Mouse (Mus musculus): ENCODE data around the gene Hexdc.

Gene Hexdc

GRCm38 (mm10) chr11:121228129-121229017 lies 24.1 kb downstream of the Hexdc start:
- no peak for DNase-seq (ENCODE audit: low read depth, low spot score)

DNA sequence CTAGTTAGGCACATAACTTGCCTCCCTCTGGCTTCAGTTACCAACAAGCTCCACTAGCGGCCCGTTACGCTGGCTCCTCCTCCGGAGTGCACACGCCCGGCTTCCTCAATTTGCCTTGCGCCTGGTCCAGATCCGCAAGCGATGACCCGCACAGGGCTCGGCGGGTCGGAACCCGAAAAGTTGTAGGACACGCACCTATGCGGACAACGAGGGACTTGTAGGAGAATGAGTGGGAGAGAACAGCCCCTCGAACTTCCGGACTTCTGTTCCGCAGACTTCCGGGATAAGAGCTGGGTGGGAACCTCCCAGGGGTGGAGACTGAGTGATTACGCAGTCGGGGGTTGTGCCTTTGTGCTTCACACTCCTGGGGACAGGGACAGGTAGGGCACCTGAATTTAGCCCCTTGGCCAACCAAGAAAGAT lies 24.8 kb downstream of the Hexdc start, which contains the start of gene Cybc1:
Gene Cybc1 (minus strand): TSS at position 305 of the 422 bp plus-strand sequence.
- DNase-seq (ENCODE audit: low read depth, low spot score) = peak; percentile 60

DNA sequence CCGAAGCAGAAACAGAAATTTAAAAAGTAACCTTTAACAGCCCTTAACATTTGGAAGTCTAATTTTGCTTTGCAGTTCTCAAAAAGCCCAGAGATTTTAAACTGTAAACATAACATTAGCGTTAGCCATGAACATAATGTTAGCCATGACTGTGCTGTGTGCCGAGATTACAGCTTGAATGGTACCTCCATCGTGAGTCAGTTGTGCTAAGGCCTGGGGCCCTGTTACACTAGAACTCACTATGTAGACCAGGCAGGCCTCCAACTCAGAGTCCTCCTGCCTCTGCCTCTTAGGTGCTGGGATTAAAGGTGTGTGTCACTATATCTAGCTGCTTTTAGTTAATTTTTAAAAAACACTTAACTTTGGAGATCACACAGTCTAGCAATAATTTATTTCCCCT lies 27.0 kb downstream of the Hexdc start:
- no peak for DNase-seq (ENCODE audit: low read depth, low spot score)

DNA sequence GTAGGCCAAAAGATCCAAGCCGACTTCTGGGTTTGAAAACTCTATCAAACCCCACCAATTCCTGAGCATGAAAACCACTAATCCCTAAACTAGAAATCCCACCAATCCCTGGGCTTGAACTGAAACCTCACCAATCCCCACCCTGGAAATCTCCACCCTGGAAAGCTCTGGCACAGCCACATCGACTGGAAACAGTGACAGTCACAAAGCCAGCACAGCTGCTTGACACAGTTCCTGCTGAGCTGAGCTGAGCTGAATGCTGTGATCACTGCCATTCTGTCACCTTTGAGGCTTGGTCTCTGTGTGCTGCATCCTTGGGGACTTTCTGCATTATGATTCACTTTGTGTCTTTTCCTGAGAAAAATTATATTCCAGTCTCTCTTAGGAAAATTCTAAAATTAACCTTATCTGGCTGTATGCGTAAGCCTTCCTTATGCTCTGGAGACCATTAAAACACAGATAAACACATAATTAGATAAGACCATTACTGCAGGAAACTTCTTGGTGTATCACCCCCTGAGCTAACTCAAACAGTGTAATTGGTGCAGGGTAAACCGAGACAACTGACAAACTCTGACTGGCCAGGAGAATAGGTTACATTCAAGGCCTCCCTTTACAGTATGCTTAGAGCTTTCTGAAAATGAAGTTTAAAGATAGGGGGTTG lies 27.5 kb downstream of the Hexdc start:
- DNase-seq (ENCODE audit: low read depth, low spot score) = no peak

- DNase-seq (ENCODE audit: low read depth, low spot score) = no peak
Observed at GRCm38 (mm10) chr11:121232706-121233105, 28.5 kb downstream of the Hexdc start.

DNA sequence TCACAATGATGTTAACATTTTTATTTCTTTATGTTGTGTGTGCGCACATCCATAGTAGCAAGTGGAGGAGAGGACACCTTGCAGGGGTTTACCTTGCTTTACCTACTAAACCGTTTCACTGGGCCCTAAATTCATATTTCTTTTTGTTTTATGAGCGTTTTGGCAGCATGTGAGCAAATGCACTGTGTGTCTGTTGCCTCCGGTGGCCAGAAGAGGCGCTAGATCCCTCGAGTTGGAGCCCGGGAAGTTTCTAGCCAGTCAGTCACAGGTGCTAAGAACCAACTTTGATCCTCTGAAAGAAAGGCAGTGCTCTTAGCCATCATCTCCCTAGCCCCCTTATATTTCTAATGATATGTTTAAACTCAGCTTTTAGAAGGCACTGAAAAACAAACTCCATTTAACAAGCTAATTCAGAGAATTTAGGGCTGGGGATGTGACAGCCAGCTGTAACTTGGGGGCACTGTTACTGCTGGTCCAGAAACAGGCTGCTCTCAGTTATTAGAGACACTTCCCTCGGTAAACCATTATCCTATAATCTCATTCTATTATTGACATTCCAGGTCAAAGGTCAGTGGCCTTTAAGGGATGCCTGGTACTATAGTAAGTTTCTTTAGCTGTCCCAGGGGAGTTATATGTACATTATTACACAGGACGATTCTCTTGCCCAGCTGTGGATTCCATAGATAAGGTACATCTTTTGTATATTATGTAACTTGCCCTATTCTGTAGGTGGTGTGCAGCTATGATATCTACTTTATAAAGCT lies 31.4 kb downstream of the Hexdc start:
- DNase-seq (ENCODE audit: low read depth, low spot score) = no peak

DNA sequence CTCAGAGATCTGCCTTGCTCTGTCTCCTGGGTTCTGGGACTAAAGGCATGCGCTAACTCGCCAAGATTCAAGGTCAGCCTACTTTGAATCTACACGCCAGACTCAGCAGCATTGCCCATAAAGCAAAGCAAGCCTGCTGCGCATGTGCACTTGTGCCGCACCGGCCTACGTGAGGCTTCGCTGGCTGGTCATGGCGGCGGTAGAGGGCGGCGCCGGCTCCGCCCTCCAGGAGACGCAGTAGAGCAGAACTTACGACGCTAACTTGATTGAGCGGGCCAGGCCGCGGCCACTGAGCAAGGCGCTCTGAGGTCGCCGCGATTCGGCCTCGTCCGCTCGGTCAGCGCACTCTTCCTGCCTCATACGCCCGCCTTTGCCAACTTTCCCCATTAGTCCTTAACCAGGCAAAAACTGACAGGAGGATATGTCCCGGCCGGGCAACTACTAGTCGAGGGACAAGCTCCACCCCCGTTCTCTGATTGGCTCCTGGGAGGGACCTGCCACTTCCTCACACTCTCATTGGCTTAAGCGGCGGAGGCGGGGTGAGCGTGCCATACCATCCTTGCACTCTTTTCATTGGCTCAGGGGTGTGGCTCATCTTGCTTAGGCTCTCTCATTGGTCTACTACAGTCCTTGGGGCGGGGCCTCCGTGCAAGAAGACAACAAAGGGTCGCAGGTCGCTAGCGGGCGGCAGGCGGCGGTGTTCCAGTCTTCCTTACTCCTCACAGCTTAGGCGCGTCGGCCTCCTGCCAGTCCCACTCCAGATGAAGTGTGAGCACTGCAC lies 32.5 kb downstream of the Hexdc start, which contains the start of gene Narf:
Gene Narf (plus strand): TSS at position 690 of the 781 bp plus-strand sequence.
- peak; percentile 98 for DNase-seq (ENCODE audit: low read depth, low spot score)

- DNase-seq (ENCODE audit: low read depth, low spot score) = no peak
Observed at GRCm38 (mm10) chr11:121237345-121238128, 33.3 kb downstream of the Hexdc start.

DNA sequence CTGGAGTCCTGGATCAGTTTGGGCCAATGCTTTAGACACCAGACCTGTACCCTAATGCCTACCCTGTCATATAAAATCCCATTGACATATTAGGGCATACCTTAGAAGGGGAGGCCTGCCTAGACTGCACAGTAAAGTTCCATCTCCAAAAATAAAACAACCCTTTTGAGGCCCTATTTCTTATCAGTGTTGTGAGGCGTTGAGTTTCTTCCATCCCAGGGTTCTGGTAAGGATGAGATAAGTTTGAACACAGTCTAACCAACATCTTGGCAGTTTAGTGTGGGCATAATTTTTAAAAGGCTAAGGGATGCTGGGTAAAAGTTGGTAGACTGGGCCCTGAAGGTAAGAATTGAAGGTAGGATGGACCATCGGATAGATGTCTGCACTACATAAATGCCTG lies 35.4 kb downstream of the Hexdc start:
- no peak for DNase-seq (ENCODE audit: low read depth, low spot score)

DNA sequence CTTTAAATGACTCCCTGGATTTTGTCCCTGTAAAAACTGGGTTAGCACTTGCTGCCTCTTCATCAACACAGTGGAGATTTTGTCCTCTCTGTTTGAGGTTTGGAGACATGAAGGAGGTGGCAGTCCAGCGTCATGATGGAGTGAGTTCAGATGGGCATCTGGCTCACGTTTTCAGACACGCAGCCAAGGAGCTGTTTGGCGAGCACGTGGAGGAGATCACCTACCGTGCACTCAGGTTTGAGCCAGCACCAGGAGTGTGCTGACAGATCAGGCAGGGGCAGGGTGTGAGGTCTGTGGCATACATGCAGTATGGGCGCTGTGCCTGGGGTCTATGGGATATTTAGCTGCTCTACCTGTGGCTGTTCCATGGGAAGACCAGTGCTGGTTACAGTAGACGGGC lies 46.0 kb downstream of the Hexdc start:
- no peak for DNase-seq (ENCODE audit: low read depth, low spot score)

DNA sequence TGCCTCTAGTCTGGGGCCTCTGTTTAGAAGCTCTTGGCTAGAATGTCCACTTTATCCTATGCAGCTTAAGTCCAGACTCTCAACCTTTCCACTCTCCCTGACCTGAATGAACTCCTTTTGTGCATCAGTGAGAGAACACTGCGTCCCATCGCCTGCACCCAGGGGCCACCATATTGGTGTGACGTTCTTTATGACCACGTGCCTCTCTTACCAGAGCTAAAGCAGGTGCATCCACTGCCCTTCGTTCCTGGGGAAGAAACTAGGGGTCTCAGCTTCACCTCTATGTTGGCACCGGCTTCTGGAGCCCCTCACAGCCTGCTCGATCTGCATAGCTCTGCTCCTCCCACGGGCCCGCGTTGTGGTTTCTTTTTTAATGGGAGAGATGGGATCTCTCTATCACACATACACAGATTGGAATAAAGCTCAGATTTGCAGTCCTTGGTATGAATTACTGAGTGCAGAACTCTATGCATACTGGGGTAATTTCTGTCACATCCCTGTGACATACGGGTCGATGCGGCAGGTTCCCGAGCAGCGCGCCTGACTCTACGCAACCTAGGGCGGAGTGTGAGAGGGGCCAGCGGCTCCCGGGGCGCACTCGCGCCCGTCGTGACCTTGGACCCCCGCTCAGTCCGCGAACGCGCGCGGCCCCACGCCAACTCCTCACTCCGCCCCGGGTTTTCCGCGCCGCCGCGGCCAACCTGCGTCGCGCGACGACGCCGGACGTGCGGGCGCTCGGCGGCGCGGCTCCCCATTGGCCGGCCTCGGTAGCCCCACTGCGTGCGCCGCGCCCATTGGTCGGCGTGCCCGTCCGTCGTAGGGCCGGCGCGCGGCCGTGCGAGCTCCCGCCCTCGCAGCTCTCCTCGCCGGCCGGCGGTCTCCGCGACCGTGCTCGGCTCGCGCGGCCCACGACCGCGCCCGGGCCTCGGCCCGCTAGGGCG lies 55.2 kb downstream of the Hexdc start, which contains the start of gene Foxk2:
Gene Foxk2 (plus strand): TSS at position 831 of the 941 bp plus-strand sequence.
- DNase-seq (ENCODE audit: low read depth, low spot score) = peak; percentile 83

DNA sequence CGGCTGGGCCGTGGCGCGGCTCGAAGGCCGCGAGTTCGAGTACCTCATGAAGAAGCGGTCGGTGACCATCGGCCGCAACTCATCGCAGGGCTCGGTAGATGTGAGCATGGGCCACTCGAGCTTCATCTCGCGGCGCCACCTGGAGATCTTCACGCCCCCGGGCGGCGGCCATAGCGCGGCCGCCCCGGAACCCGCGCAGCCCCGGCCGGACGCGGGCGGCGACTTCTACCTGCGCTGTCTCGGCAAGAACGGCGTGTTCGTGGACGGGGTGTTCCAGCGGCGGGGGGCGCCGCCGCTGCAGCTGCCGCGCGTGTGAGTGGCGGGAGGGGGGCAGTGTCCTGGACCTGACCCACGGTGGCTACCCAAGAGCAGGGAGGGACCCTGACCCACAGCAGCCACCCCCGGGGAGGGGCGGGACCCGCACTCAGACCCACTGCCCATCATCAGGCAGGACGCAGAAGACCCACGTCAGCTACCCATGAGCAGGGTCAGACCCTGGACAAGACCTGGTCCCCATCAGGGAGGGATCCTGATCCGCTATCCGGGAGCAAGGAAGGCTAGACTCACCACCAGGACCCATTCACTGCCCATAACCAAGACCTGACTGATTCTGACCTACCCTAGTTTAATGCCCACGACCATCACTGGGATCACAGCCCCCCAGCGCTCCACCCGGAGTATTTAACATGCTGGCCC lies 56.1 kb downstream of the Hexdc start:
- DNase-seq (ENCODE audit: low read depth, low spot score) = no peak

DNA sequence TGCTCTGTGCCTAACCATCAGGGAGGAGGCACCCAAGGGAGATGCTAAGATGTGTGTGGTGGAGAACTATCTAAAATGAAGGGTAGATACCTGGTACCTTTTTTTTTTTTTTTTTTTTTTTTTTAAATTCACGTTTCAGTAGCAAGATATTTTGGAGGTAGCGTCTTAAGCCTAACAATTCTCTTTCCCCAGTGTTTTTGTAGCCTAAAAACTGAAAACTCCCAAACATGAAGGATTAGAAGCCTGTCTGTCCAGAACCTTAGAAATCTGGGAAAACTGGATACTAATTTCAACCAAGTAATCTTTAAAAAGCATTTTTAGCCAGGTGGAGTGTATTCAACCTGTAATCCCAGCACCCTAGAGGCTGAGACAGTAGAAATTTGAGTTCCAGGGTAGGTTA lies 56.8 kb downstream of the Hexdc start:
- DNase-seq (ENCODE audit: low read depth, low spot score) = no peak

Data from embryo, embryonic 11.5 days (tissue).